Mouse (Mus musculus) mature B cell (primary cell): Measurements from ENCODE around the gene Sult2a4.
"Not testable (repeated sequence)": the region's sequence is repeated elsewhere in the genome, so short reads cannot be mapped to it uniquely, and the experiment has no call there.

Experiments used
- in situ Hi-C: fragments of 300-500 bp; cut with MboI; formaldehyde crosslinking; loops from 2 replicates; pipeline ENCODE4 v1.14.3; 2019

The Sult2a4 gene

GRCm38 (mm10) chr7:13989507-13989906 is at the start of gene Sult2a4:
Gene Sult2a4, minus strand, starts transcription at chr7:13989607.
- in situ Hi-C loops: not testable (repeated sequence)

- in situ Hi-C loops: not testable (repeated sequence)
Measured at GRCm38 (mm10) chr7:14030831-14031230, 41.4 kb upstream of the Sult2a4 start.

DNA sequence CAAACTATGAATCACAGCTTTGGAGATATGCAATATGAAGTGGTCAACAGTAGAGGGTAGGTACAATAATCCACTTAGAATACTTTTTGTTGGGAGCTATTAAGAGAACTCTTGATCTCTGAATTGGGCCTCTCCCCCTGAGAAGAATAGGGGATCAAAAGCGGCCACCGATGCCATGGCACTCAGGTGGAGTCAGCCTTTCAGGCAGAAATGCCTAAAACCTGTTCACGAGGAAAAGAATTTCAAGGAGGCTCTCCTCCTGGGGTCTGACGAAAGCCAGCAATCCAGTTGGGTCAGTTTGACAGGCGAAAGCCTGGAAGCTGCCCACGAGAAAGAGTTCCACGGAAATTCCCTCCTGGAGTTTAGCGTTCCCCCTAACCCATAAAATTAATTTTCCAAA is 23.7 kb upstream of the Sult2a4 start:
- in situ Hi-C loops: no loop called here

DNA sequence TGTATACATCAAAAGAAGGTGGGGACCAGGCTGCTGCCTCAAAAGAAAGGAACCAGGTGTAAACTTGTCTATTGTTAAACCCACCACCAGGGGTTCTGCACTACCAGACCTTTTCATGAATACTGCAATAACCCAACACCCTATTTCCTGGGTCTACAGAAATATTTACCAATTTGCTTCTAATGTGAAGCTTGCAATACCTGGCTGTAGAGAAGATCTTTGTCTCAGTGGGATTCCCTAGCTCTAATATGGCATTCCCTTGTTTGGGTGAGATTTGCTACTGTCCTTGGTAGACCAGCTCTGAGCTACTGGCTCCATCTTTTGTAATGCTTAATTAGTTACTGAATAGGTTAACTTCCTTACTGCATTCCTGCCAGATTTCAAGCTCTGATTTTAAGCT is 21.3 kb upstream of the Sult2a4 start:
- in situ Hi-C loops: not testable (repeated sequence)
